Mouse (Mus musculus) heart, embryonic 11.5 days (tissue): ENCODE results near the gene Idua. TPM values are rescaled to one million over a fixed set of nuclear protein-coding genes. Genes with fewer than 3 reads are reported as not detected.

Experiments
- ATAC-seq: fragments of 200-750 bp; cut with Nextera tagmentation; replicated peaks from 2 replicates; pipeline ENCODE4 v1.8.0; 2017; ENCODE audit warnings: moderate library complexity; ENCODE audit not compliant: insufficient number of reproducible peaks, low FRiP score, low TSS enrichment
- H3K27ac ChIP-seq: fragments of 300-500 bp; sonication (generic); 2 replicates; pipeline ENCODE4 v1.5.1; 2014; ENCODE audit warnings: mild to moderate bottlenecking, low read depth, low read length
- H3K27me3 ChIP-seq: fragments of 300-500 bp; sonication (generic); 2 replicates; pipeline ENCODE4 v1.6.1; 2014; ENCODE audit warnings: mild to moderate bottlenecking, low read length, mixed read lengths; ENCODE audit not compliant: control insufficient read depth, insufficient read depth
- H3K36me3 ChIP-seq: fragments of 300-500 bp; sonication (generic); 2 replicates; pipeline ENCODE4 v1.6.1; 2014; ENCODE audit warnings: mild to moderate bottlenecking, low read length, moderate library complexity, mixed read lengths; ENCODE audit not compliant: control insufficient read depth, insufficient read depth
- H3K4me1 ChIP-seq: fragments of 300-500 bp; sonication (generic); 2 replicates; pipeline ENCODE4 v1.6.1; 2014; ENCODE audit warnings: low read length; ENCODE audit not compliant: control insufficient read depth, insufficient read depth
- H3K4me2 ChIP-seq: fragments of 300-500 bp; sonication (generic); 2 replicates; pipeline ENCODE4 v1.6.1; 2014; ENCODE audit warnings: mild to moderate bottlenecking, moderate library complexity
- H3K4me3 ChIP-seq: fragments of 300-500 bp; sonication (generic); 2 replicates; pipeline ENCODE4 v1.5.1; 2014; ENCODE audit warnings: low read depth, low read length
- H3K9ac ChIP-seq: fragments of 300-500 bp; sonication (generic); 2 replicates; pipeline ENCODE4 v1.6.1; 2014; ENCODE audit warnings: mild to moderate bottlenecking, low read depth, low read length, moderate library complexity
- H3K9me3 ChIP-seq: fragments of 300-500 bp; sonication (generic); replicated peaks from 2 replicates; pipeline ENCODE4 v1.6.1; 2016; ENCODE audit warnings: low read length; ENCODE audit not compliant: control insufficient read depth
- WGBS: fragments of 180-500 bp; shearing (Covaris S2); extraction: QIAGEN DNeasy Blood & Tissue Kit; methylation state at CpG from one replicate; pipeline ENCODE4 v1.1.7; 2014; ENCODE audit not compliant: insufficient replicate concordance; 5-methylcytosine and 5-hydroxymethylcytosine counted together
- polyA plus RNA-seq: library from polyadenylated mRNA; unstranded; fragments of >200 nt; fragmentation: Nextera tagmentation; extraction: Ambion mirVana; gene quantifications from 2 replicates; pipeline ENCODE4 v1.2.1, GENCODE M21; 2014

The Idua gene
- polyA plus RNA-seq, 1 experiment from 2014 or later = 14.4 TPM

DNA sequence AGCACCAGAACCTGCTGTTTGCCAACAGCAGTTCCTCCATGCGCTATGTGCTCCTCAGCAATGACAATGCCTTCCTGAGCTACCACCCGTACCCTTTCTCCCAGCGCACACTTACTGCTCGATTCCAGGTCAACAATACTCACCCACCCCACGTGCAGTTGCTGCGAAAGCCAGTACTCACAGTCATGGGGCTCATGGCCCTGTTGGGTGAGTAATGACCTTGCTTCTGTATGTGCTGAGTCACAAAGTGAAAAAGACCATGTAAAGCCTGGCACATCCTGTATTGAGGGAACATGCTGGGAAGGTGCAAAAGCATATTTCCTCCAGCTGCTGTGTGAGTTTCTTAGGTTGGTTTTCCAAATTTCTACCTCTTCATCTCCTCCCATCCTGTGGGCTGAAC is 20.7 kb downstream of the Idua start:
- Histone ChIP-seq H3K4me2 (no peak overlapping the region), H3K9me3 (no peaks in the 10 kb centered on the region), H3K4me1 (peaks cover 17% of the 10 kb centered on the region), H3K27me3 (no peaks in the 10 kb centered on the region), H3K27ac (no peak overlapping the region), H3K9ac (no peak overlapping the region), H3K36me3 (no peaks in the 10 kb centered on the region), H3K4me3 (no peak overlapping the region)
- 92% methylated on average over 6 of the region's 6 CpGs for WGBS
- ATAC-seq = no peak

DNA sequence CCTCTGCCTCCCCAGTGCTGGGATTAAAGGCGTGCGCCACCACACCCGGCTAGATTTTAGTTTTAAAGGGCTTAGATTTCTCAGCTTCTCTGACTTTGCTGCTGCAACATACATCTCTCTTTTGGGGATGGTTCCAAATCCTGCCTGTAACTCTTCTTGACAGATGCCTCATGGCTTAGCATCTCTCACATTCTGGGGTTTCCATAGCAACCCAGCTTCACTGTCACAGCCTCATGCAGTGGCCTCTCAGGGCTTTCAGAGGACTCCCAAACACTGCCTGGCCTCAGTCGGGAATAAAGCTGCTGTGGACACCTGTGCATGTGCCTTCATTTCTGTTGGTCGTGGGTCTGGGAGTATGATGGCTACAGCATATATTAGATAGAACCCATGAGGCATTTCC is 29.0 kb downstream of the Idua start:
- Histone ChIP-seq H3K9ac (no peak overlapping the region), H3K4me1 (no peaks in the 10 kb centered on the region; the same call in 1 of the 2 replicates), H3K4me3 (no peak overlapping the region), H3K4me2 (no peak overlapping the region), H3K27ac (no peak overlapping the region), H3K9me3 (no peaks in the 10 kb centered on the region), H3K27me3 (0 out of 2 replicates have a peak, but pooled peaks cover 3% of the 10 kb centered on the region), H3K36me3 (no peaks in the 10 kb centered on the region)
- WGBS = 70% methylated on average over 5 of the region's 5 CpGs
- no peak for ATAC-seq

DNA sequence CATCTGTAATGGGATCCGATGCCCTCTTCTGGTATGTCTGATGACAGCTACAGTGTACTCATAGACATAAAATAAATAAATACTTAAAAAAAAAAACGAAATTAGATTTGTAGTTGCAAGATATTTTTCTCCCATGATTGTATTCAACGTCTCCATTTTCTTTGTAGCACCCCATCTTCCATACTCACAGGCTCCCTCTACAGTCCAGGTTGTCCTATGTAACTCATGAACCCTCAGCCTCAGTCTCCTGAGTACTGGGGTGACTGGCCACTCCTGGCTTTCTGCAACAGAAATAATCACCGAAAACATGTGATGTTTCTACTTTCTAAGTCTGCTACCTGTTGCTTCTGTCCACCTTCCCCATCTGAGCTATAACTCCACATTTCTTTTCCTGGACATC is 31.0 kb downstream of the Idua start:
- H3K9ac ChIP-seq = no peak overlapping the region
- no peaks in the 10 kb centered on the region for H3K9me3 ChIP-seq
- peaks cover 12% of the 10 kb centered on the region for H3K4me1 ChIP-seq
- no peak overlapping the region for H3K4me3 ChIP-seq
- H3K27ac ChIP-seq = no peak overlapping the region
- H3K36me3 ChIP-seq = no peaks in the 10 kb centered on the region
- no peak overlapping the region for H3K4me2 ChIP-seq
- WGBS = 58% methylated on average over 4 of the region's 4 CpGs
- ATAC-seq = no peak
- 0 out of 2 replicates have a peak, but pooled peaks cover 3% of the 10 kb centered on the region for H3K27me3 ChIP-seq

DNA sequence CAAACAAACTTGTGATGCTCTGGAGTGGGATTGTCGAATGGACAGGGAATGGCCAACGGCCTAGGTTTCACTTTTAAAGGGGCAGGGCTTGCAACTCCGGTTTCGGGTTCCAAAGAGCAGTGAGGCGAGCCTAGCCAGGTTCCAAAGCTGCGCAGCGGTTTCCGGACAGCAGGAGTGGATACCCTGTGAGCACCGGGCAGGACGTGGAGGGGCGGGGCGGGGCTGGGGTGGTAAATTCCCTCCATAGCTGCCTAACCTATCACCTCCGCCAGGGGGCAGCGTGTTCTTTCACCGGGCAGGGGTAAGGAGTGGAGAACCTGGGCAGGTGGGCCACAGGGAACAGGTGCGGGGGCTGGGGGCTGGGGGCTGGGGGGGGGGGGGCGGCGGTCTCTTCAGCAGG is 32.1 kb downstream of the Idua start, which contains the start of gene Fgfrl1:
TSS of gene Fgfrl1 (plus strand) at position 112 of the 400 bp plus-strand sequence.
- Histone ChIP-seq H3K27me3 (0 out of 2 replicates have a peak, but pooled peaks cover 3% of the 10 kb centered on the region), H3K4me3 (peak within 1 kb of the TSS; percentile 86), H3K27ac (no peak within 1 kb of the TSS), H3K9me3 (no peaks in the 10 kb centered on the region), H3K36me3 (0 out of 2 replicates have a peak, but pooled peaks cover 1% of the 10 kb centered on the region), H3K9ac (peak within 1 kb of the TSS; percentile 29; the same call in 1 of the 2 replicates), H3K4me2 (peak within 1 kb of the TSS; percentile 77), H3K4me1 (peaks cover 18% of the 10 kb centered on the region)
- 2% methylated on average over 17 of the region's 18 CpGs for WGBS
- ATAC-seq = no peak; the same call in 1 of the 2 replicates

DNA sequence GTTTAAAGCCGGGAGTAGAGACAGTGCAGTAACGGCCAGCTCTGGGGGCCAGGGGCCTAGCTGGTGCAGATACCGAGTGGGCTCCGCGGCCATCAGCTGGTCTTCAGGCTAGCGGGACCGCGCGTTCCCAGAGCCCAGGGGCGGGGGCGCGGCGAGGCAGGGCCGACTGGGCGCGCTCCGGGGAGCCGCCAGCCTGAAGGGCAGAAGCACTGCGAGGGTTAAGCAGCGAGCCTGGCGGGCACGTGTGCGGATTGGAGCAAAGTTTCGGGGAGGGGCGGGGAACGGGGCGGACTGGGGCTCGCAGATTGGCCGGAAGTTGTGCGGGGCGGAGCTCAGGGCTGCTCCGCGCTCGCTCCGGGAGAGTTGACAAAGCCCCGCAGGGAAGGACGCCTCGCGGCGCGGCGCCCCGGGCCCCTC is 33.7 kb downstream of the Idua start:
- peak overlapping the region; percentile 79; the same call in 1 of the 2 replicates for H3K9ac ChIP-seq
- 1% methylated on average over 28 of the region's 43 CpGs for WGBS
- no peaks in the 10 kb centered on the region for H3K9me3 ChIP-seq
- peak overlapping the region; percentile 86 for H3K4me3 ChIP-seq
- 0 out of 2 replicates have a peak overlapping the region, but pooled peaks have one; percentile 71 for H3K27ac ChIP-seq
- 0 out of 2 replicates have a peak, but pooled peaks cover 3% of the 10 kb centered on the region for H3K27me3 ChIP-seq
- H3K4me1 ChIP-seq = peaks cover 24% of the 10 kb centered on the region
- H3K36me3 ChIP-seq = peaks cover 5% of the 10 kb centered on the region; the same call in 1 of the 2 replicates
- peak; percentile 93 for ATAC-seq
- H3K4me2 ChIP-seq = peak overlapping the region; percentile 77

DNA sequence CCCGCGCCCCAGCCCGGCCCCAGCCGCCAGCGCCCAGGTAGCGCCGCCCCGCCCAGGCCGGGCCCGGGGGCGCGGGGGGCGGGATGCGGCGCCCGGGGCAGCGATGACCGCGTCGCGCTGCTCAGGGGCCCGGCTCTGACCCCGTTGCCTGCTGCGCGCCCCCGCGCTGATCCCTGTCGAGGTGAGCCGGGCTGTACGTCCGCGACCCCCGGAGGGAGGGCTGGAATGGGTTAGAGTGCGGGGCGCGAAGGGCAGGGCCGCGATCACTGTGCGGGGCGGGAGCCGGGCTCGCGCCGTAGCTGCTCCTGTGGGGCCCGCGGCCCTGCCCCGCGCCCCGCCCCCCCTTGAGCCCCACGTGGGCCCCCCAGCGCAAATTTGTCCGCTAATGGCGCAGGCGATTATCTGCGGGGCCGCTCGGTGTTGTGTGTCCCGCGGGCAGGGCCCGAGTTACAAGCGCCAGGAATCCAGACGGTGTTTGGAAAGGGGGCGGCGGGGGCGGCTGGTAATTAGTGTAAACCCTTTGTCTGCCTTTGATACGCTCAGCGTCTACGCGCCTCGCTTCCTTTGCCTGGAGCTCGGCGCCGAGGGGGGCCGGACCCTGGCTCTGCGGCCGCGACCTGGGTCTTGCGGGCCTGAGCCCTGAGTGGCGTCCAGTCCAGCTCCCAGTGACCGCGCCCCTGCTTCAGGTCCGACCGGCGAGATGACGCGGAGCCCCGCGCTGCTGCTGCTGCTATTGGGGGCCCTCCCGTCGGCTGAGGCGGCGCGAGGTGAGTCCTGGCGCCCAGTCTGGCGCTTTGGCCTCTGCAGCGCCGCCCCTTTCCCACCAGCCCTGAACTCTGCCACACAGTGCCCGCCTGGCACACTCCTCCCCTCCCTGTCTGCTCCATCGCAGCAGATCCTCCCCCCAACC is 34.5 kb downstream of the Idua start:
- H3K9me3 ChIP-seq = no peaks in the 10 kb centered on the region
- peak; percentile 68 for ATAC-seq
- H3K27ac ChIP-seq = peak overlapping the region; percentile 71
- H3K4me3 ChIP-seq = peak overlapping the region; percentile 86
- peaks cover 28% of the 10 kb centered on the region for H3K4me1 ChIP-seq
- 0 out of 2 replicates have a peak, but pooled peaks cover 3% of the 10 kb centered on the region for H3K27me3 ChIP-seq
- H3K4me2 ChIP-seq = peak overlapping the region; percentile 77
- WGBS = under 1% methylated on average over 84 of the region's 99 CpGs
- H3K36me3 ChIP-seq = peaks cover 5% of the 10 kb centered on the region; the same call in 1 of the 2 replicates
- peak overlapping the region; percentile 79 for H3K9ac ChIP-seq

DNA sequence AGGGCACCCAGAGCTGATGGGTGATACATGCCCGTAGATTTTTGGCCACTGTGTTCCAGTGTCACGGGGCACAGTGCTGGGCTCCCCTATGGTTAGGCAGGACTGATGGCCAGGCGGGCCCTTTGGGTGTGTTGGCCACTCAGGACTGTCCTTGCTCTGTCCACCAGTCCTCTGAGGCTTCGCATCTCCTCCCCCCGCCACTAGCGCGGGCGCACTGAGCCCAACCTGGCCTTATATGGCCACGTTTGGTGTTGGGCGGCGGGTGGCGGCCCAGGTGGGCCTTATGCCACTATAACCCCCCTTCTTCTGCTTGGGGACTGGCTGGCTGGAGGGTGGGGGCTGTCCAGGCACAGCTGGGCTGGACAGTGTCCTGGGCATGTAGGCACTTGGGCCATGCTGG is 35.7 kb downstream of the Idua start:
- Histone ChIP-seq H3K4me1 (peaks cover 40% of the 10 kb centered on the region), H3K4me2 (peak overlapping the region; percentile 77), H3K36me3 (peaks cover 5% of the 10 kb centered on the region; the same call in 1 of the 2 replicates), H3K27me3 (0 out of 2 replicates have a peak, but pooled peaks cover 3% of the 10 kb centered on the region), H3K27ac (no peak overlapping the region), H3K9me3 (no peaks in the 10 kb centered on the region), H3K4me3 (peak overlapping the region; percentile 86; the same call in 1 of the 2 replicates), H3K9ac (no peak overlapping the region)
- 94% methylated on average over 12 of the region's 12 CpGs for WGBS
- ATAC-seq = no peak

DNA sequence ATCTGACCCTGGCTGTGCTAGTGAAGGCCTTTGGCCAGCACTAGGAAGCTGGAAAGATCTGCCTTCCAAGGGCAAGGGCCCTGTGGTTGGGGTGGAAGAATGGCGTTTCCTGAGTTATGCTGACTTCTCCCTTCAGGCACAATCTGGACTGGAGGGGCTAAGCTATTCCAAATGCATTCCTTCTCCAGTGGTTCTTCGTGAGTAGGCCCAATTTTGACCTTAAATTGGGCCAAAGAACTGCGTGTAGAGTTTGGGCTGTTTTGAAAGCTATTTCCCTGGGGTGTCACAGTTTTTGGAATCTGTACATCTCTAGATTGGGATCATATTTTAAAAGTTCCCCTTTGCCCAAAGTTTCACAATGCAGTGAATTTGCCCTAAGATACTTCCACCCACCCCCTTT is 36.4 kb downstream of the Idua start:
- Histone ChIP-seq H3K36me3 (peaks cover 5% of the 10 kb centered on the region; the same call in 1 of the 2 replicates), H3K4me2 (peak overlapping the region; percentile 29; the same call in 1 of the 2 replicates), H3K4me3 (no peak overlapping the region), H3K27ac (no peak overlapping the region), H3K4me1 (peaks cover 46% of the 10 kb centered on the region), H3K9me3 (no peaks in the 10 kb centered on the region), H3K9ac (0 out of 2 replicates have a peak overlapping the region, but pooled peaks have one; percentile 10), H3K27me3 (0 out of 2 replicates have a peak, but pooled peaks cover 3% of the 10 kb centered on the region)
- 82% methylated on average over 3 of the region's 3 CpGs for WGBS
- no peak for ATAC-seq
